Mouse (Mus musculus) intestine, postnatal 0 days (tissue): Measurements from ENCODE around the gene Spata18. TPM values are rescaled to one million over a fixed set of nuclear protein-coding genes. Genes with fewer than 3 reads are reported as not detected.

Experiments
- ATAC-seq: fragments of 200-750 bp; cut with Nextera tagmentation; 2 replicates; pipeline ENCODE4 v1.8.0; 2017; ENCODE audit warnings: mild to moderate bottlenecking, moderate TSS enrichment, moderate library complexity
- H3K27ac ChIP-seq: fragments of 300-500 bp; sonication (generic); 2 replicates; pipeline ENCODE4 v1.5.1; 2014; ENCODE audit warnings: mild to moderate bottlenecking, low read depth, low read length, moderate library complexity
- H3K27me3 ChIP-seq: fragments of 300-500 bp; sonication (generic); replicated peaks from 2 replicates; pipeline ENCODE4 v1.6.1; 2014; ENCODE audit warnings: low read length, mixed read lengths; ENCODE audit not compliant: control insufficient read depth, insufficient read depth
- H3K36me3 ChIP-seq: fragments of 300-500 bp; sonication (generic); 2 replicates; pipeline ENCODE4 v1.6.1; 2014; ENCODE audit warnings: mild to moderate bottlenecking, moderate library complexity; ENCODE audit not compliant: control insufficient read depth, insufficient read depth
- H3K4me1 ChIP-seq: fragments of 300-500 bp; sonication (generic); replicated peaks from 2 replicates; pipeline ENCODE4 v1.6.1; 2014; ENCODE audit warnings: antibody characterized with exemption, low read length, mixed read lengths; ENCODE audit not compliant: control insufficient read depth, insufficient read depth
- H3K4me2 ChIP-seq: fragments of 300-500 bp; sonication (generic); replicated peaks from 2 replicates; pipeline ENCODE4 v1.6.1; 2014; ENCODE audit warnings: low read depth, mild to moderate bottlenecking, moderate library complexity
- H3K4me3 ChIP-seq: fragments of 300-500 bp; sonication (generic); 2 replicates; pipeline ENCODE4 v1.5.1; 2014; ENCODE audit warnings: low read depth, low read length
- H3K9ac ChIP-seq: fragments of 300-500 bp; sonication (generic); 2 replicates; pipeline ENCODE4 v1.6.1; 2014; ENCODE audit warnings: mild to moderate bottlenecking, low read depth, low read length
- H3K9me3 ChIP-seq: fragments of 300-500 bp; sonication (generic); 2 replicates; pipeline ENCODE4 v1.6.1; 2016; ENCODE audit warnings: mixed run types; ENCODE audit not compliant: control insufficient read depth
- CTCF ChIP-seq: sonication (generic); IDR thresholded peaks from 2 replicates; pipeline ENCODE4 v1.5.1; 2016; ENCODE audit warnings: low read depth, mild to moderate bottlenecking, control low read depth, antibody characterized with exemption, moderate library complexity
- WGBS: fragments of 180-500 bp; shearing (Covaris S2); extraction: QIAGEN DNeasy Blood & Tissue Kit; methylation state at CpG from one replicate; pipeline ENCODE4 v1.1.7; 2014; 5-methylcytosine and 5-hydroxymethylcytosine counted together
- polyA plus RNA-seq: library from polyadenylated mRNA; unstranded; fragments of >200 nt; fragmentation: Nextera tagmentation; extraction: Ambion mirVana; gene quantifications from 2 replicates; pipeline ENCODE4 v1.2.1, GENCODE M21; 2015

Spata18 gene
- polyA plus RNA-seq, 1 experiment from 2014 or later = 0.18 TPM

DNA sequence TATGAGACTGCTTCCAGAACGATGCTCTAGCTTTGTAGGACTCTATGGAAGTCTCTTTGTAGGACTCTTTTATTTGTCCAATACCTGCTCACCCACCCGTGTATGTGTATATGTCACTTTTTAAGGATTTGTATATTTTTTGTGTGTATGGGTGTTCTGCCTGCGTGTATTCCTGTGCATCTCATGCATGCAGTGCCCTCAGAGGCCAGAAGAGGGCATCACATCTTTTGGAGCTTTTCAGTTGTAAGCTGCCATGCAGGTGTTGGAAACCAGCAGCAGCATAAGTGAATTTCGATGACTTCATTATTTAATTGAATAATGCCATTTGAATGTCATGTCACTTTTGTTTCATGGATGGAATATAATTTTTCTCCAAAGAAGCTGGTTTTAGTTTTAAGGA lies 9.1 kb upstream of the Spata18 start:
- TF ChIP-seq CTCF = peak; percentile 66
- Histone ChIP-seq H3K36me3 (0 out of 2 replicates have a peak, but pooled peaks cover 3% of the 10 kb centered on the region), H3K9me3 (no peaks in the 10 kb centered on the region), H3K27ac (no peak overlapping the region), H3K4me1 (no peaks in the 10 kb centered on the region), H3K9ac (no peak overlapping the region), H3K4me3 (no peak overlapping the region), H3K4me2 (no peak overlapping the region), H3K27me3 (0 out of 2 replicates have a peak, but pooled peaks cover 5% of the 10 kb centered on the region)
- WGBS = 88% methylated on average over 4 of the region's 4 CpGs
- no peak for ATAC-seq

GRCm38 (mm10) chr5:73647261-73647900 lies 3.8 kb upstream of the Spata18 start, which contains the start of gene Sgcb:
Gene Sgcb, minus strand, starts transcription at chr5:73647790.
- Histone ChIP-seq H3K36me3 (0 out of 2 replicates have a peak, but pooled peaks cover 1% of the 10 kb centered on the region), H3K9me3 (no peaks in the 10 kb centered on the region), H3K9ac (peak within 1 kb of the TSS; percentile 53), H3K4me1 (no peaks in the 10 kb centered on the region), H3K27me3 (peaks cover 49% of the 10 kb centered on the region), H3K4me2 (peak within 1 kb of the TSS; percentile 77), H3K4me3 (peak within 1 kb of the TSS; percentile 72), H3K27ac (no peak within 1 kb of the TSS)
- under 1% methylated on average over 61 of the region's 62 CpGs for WGBS
- TF ChIP-seq CTCF = peak; percentile 22; the same call in 1 of the 2 replicates
- peak; percentile 71 for ATAC-seq

DNA sequence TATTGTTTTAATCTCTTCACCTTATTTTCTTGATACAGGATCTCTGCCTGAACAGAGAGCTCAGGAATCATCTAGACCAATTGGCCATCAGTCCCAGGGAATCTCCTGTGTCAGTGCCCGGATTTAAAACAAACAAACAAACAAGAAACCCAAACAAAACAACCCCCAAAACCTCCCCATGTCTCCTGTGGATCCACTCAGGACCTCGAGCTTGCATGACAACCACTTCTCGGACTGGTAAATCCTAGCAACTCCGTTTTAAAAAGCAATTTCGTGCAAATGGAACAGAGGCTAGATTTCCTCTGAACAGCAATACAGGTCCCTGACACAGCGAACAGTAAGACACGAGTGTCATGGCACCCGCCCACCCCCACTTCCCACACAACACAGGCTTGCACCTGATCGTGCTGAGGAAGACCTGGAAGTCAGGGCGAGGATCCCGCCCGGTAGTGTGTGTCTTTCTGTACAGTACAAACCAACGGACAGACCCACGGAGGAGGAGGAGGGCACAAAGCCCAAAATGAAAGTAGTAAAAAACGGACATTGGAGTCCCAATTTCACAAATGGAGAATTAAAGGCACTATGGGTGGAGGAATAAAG lies 714 bp upstream of the Spata18 start:
- 6% methylated on average over 15 of the region's 15 CpGs for WGBS
- H3K36me3 ChIP-seq = no peaks in the 10 kb centered on the region
- ATAC-seq = no peak

DNA sequence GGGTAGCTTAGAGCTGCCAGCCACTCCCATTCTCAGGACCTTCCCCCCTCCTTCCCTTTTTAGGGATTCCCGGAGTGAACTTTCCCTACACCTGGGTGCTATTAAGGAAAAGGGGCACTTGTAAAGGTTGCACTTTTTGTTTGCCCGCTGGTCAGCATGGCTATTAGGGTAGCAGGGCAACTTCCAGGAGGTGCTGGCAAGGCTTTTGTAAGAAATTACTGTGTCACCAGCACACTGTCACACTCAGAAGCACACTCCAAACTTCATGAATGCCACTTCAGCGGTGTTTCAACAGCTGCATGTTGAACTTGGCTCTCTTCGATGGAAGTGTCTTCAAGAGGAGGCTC lies 649 bp downstream of the Spata18 start:
- 4% methylated on average over 4 of the region's 4 CpGs for WGBS
- ATAC-seq = no peak
- Histone ChIP-seq H3K4me2 (peak overlapping the region; percentile 98), H3K27ac (no peak overlapping the region), H3K9ac (no peak overlapping the region), H3K9me3 (no peaks in the 10 kb centered on the region), H3K27me3 (peaks cover 57% of the 10 kb centered on the region), H3K36me3 (no peaks in the 10 kb centered on the region), H3K4me1 (no peaks in the 10 kb centered on the region), H3K4me3 (peak overlapping the region; percentile 50)
- no peak for TF ChIP-seq CTCF

More for the DNA sequence above, 714 bp upstream of the Spata18 start:
- Histone ChIP-seq H3K27ac (no peak overlapping the region), H3K9me3 (no peaks in the 10 kb centered on the region), H3K9ac (no peak overlapping the region), H3K4me2 (peak overlapping the region; percentile 98), H3K4me3 (peak overlapping the region; percentile 50), H3K27me3 (peaks cover 62% of the 10 kb centered on the region), H3K4me1 (no peaks in the 10 kb centered on the region)
- no peak for TF ChIP-seq CTCF

GRCm38 (mm10) chr5:73666695-73667094 lies 15.5 kb downstream of the Spata18 start:
- H3K27me3 ChIP-seq = peaks cover 5% of the 10 kb centered on the region; the same call in 1 of the 2 replicates
- WGBS = 88% methylated on average over 2 of the region's 2 CpGs

DNA sequence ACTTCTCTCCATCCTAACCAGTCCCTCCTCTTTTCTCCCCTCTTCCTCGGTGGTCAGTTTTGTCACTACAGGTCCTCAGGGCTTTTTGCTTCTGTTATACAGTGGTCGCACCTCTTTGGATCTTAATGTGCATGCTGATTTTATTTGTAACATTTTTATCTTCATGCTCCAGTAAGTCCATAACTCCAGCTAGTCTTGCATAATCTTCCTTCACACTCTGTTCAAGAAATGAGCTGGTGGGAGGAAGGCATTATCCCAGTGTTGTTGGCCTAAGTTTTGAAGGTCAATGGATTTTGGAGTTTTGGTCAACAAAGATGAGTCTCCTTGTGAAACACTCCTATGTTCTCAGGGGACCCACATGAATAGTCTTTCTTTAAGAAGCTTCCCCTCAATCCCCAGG lies 16.7 kb downstream of the Spata18 start:
- H3K4me2 ChIP-seq = no peak overlapping the region
- no peaks in the 10 kb centered on the region for H3K9me3 ChIP-seq
- no peaks in the 10 kb centered on the region for H3K4me1 ChIP-seq
- H3K27me3 ChIP-seq = peaks cover 5% of the 10 kb centered on the region; the same call in 1 of the 2 replicates
- H3K27ac ChIP-seq = no peak overlapping the region
- TF ChIP-seq CTCF = no peak
- H3K9ac ChIP-seq = no peak overlapping the region
- no peaks in the 10 kb centered on the region for H3K36me3 ChIP-seq
- ATAC-seq = no peak
- H3K4me3 ChIP-seq = no peak overlapping the region
- 89% methylated on average over 2 of the region's 2 CpGs for WGBS

More at GRCm38 (mm10) chr5:73666695-73667094, 15.5 kb downstream of the Spata18 start:
- Histone ChIP-seq H3K4me2 (no peak overlapping the region), H3K9ac (no peak overlapping the region), H3K9me3 (no peaks in the 10 kb centered on the region), H3K36me3 (no peaks in the 10 kb centered on the region), H3K4me1 (no peaks in the 10 kb centered on the region), H3K4me3 (no peak overlapping the region), H3K27ac (no peak overlapping the region)
- no peak for TF ChIP-seq CTCF
- no peak for ATAC-seq
